11 mouse cellular contexts compared by ENCODE assay signal in the genomic region with DNA sequence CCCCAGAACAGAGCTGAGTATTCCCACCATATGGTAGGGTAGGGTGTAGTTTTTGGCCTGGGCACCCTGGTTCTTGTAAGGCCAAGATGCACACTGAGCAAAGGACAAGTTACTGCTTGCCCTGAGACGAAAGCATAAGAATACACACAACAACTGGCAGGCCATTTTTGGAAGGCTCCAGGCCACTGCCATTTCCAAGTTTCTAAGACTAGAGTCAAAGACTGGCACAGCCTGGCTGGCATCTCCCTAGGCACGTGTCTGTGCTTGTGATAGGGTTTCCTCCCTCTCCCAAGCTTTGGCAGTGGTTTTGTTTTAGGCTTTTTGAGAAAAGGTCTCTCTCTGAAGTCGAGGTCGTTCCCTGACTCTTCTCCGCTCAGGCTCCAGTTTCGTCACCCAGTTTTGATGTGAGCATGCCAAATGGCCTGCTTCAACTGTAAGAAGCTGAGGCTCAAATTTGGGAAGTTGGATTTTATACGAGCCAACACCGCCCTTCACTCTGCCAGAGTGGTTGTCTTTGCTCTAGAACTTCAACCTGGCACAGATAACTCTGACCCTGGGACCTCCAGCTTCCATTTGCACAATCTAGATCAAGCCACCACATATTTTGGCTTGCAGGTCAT. TPM values are rescaled to one million over a fixed set of nuclear protein-coding genes. Genes with fewer than 3 reads are reported as not detected.
DNase-seq lines count a peak whose midpoint lies in the region; ATAC-seq and TF ChIP-seq lines count a peak whose summit lies in the region.
"Had no signal": no experiment of that assay in that cellular context is flagged by ENCODE, and none has a peak within 500 bp of the region (broad histone marks: within the 10 kb centered on the region; RNA-seq: fewer than 3 reads in every experiment).

No protein-coding gene starts in this region.

- H3K4me2 ChIP-seq in midbrain, embryonic 15.5 days = no peak overlapping the region
- H3K4me2 ChIP-seq in midbrain, embryonic 11.5 days = no peak overlapping the region

- no peaks in the 10 kb centered on the region for H3K9me3 ChIP-seq in midbrain, embryonic 15.5 days
- no peaks in the 10 kb centered on the region for H3K9me3 ChIP-seq in midbrain, embryonic 11.5 days (ENCODE audit: control insufficient read depth, low read length)

- H3K36me3 ChIP-seq in midbrain, embryonic 15.5 days (replicated peaks) = peaks cover 33% of the 10 kb centered on the region
- peaks cover 20% of the 10 kb centered on the region for H3K36me3 ChIP-seq in midbrain, embryonic 11.5 days (ENCODE audit: control insufficient read depth, insufficient read depth, low read length)

- TF ChIP-seq CTCF in gastrocnemius, adult 2 months (IDR thresholded peaks at IDR 0.05) = no peak

- intact Hi-C loops in gastrocnemius, adult 2 months (cut with DNase I) = no loop called here

- H3K27me3 ChIP-seq in midbrain, embryonic 15.5 days (replicated peaks) = no peaks in the 10 kb centered on the region
- H3K27me3 ChIP-seq in midbrain, embryonic 11.5 days (ENCODE audit: control insufficient read depth, insufficient read depth, low read length) = no peaks in the 10 kb centered on the region
- H3K27me3 ChIP-seq: CH12.LX had no signal

- peak; percentile 77 for DNase-seq in gastrocnemius, adult 2 months
- DNase-seq in gastrocnemius, postnatal 4 days (ENCODE audit: low spot score in 2 of 2) = no peak
- no peak for DNase-seq in midbrain, embryonic 11.5 days (ENCODE audit: low spot score, missing footprints)
- peak; percentile 87 for DNase-seq in gonadal fat pad, adult 2 months (ENCODE audit: low read depth)
- no peak for DNase-seq in kidney, postnatal 14 days
- no peak for DNase-seq in cerebellum, adult 9-10 months
- DNase-seq: lung, adult 2 months had no signal

- H3K27ac ChIP-seq in gastrocnemius, adult 2 months = peak overlapping the region; percentile 87
- peak overlapping the region; percentile 17; the same call in 1 of the 2 replicates for H3K27ac ChIP-seq in midbrain, embryonic 15.5 days
- H3K27ac ChIP-seq in midbrain, embryonic 11.5 days (ENCODE audit: low read depth, low read length) = no peak overlapping the region

- H3K4me1 ChIP-seq in midbrain, embryonic 15.5 days = peaks cover 12% of the 10 kb centered on the region; the same call in 1 of the 2 replicates
- peaks cover 3% of the 10 kb centered on the region; the same call in 1 of the 2 replicates for H3K4me1 ChIP-seq in midbrain, embryonic 11.5 days (ENCODE audit: control insufficient read depth, insufficient read depth, low read length)

- no peak for ATAC-seq in midbrain, embryonic 15.5 days (replicated peaks)
- ATAC-seq in midbrain, embryonic 11.5 days (ENCODE audit: low FRiP score) = no peak
- ATAC-seq in inflammation-experienced regulatory T-cells, adult 6 months = no peak

- H3K4me3 ChIP-seq in gastrocnemius, adult 2 months = no peak overlapping the region
- no peak overlapping the region for H3K4me3 ChIP-seq in midbrain, embryonic 15.5 days
- no peak overlapping the region for H3K4me3 ChIP-seq in midbrain, embryonic 11.5 days (ENCODE audit: low read depth, low read length)
- H3K4me3 ChIP-seq: myocyte had no signal

- no peak overlapping the region for H3K9ac ChIP-seq in midbrain, embryonic 15.5 days
- H3K9ac ChIP-seq in midbrain, embryonic 11.5 days (ENCODE audit: low read length) = no peak overlapping the region

- WGBS in midbrain, embryonic 15.5 days = 80% methylated on average over 8 of the region's 8 CpGs
- WGBS in midbrain, embryonic 11.5 days = 80% methylated on average over 8 of the region's 8 CpGs

RNA-seq across cellular contexts. Expression of a gene that starts 8.0 kb away (rescaled TPM):
- 10 to 100 TPM; 22.6 to 25.5 TPM for total RNA-seq in gastrocnemius, adult 2 months (2021)
- total RNA-seq in gastrocnemius, postnatal 4 days (2021) = 100 to 1,000 TPM; 119 to 123 TPM
- polyA plus RNA-seq in midbrain, embryonic 15.5 days (2015; fragmentation: Nextera tagmentation; extraction: Ambion mirVana) = 12.5 and 15.2 TPM in 2 replicates
- polyA plus RNA-seq in midbrain, embryonic 11.5 days (2014; fragmentation: Nextera tagmentation; extraction: Ambion mirVana) = 18.6 and 22.2 TPM in 2 replicates
- 221 and 291 TPM in 2 replicates for polyA plus RNA-seq in gonadal fat pad, adult 2 months (2012; rRNA removed)
- polyA plus RNA-seq in inflammation-experienced regulatory T-cells, adult 6 months (2017; shearing (Covaris generic)) = 1 to 10 TPM; 3.2 to 6.5 (median 5.1) TPM

RNA-seq across cellular contexts. Expression of a gene that starts 9.5 kb away (rescaled TPM):
- 10 to 100 TPM; 41.7 to 44.3 TPM for total RNA-seq in gastrocnemius, adult 2 months (2021)
- total RNA-seq in gastrocnemius, postnatal 4 days (2021) = 10 to 100 TPM; 74.1 to 76.0 TPM
- polyA plus RNA-seq in midbrain, embryonic 15.5 days (2015; fragmentation: Nextera tagmentation; extraction: Ambion mirVana) = 54.5 and 56.7 TPM in 2 replicates
- 43.6 and 44.4 TPM in 2 replicates for polyA plus RNA-seq in midbrain, embryonic 11.5 days (2014; fragmentation: Nextera tagmentation; extraction: Ambion mirVana)
- 48.9 and 60.3 TPM in 2 replicates for polyA plus RNA-seq in gonadal fat pad, adult 2 months (2012; rRNA removed)
- polyA plus RNA-seq in inflammation-experienced regulatory T-cells, adult 6 months (2017; shearing (Covaris generic)) = 1 to 10 TPM; 7.4 to 8.9 (median 8.7) TPM

RNA-seq across cellular contexts. Expression of a gene that starts 27.0 kb away (rescaled TPM):
- total RNA-seq in gastrocnemius, adult 2 months (2021) = 10 to 100 TPM; 12.8 to 16.1 TPM
- total RNA-seq in gastrocnemius, postnatal 4 days (2021) = 10 to 100 TPM; 63.9 to 65.2 TPM
- 16.2 and 18.1 TPM in 2 replicates for polyA plus RNA-seq in midbrain, embryonic 15.5 days (2015; fragmentation: Nextera tagmentation; extraction: Ambion mirVana)
- 9.6 and 12.2 TPM in 2 replicates for polyA plus RNA-seq in midbrain, embryonic 11.5 days (2014; fragmentation: Nextera tagmentation; extraction: Ambion mirVana)
- polyA plus RNA-seq in gonadal fat pad, adult 2 months (2012; rRNA removed) = 5.7 and 10.5 TPM in 2 replicates
- polyA plus RNA-seq in inflammation-experienced regulatory T-cells, adult 6 months (2017; shearing (Covaris generic)) = 10 to 100 TPM in 1 of 3 experiments, 1 to 10 TPM in 2; 5.0 to 12.9 (median 9.8) TPM

RNA-seq across cellular contexts. Expression of a gene that starts 27.2 kb away (rescaled TPM):
- 1 to 10 TPM; 7.6 to 9.7 TPM for total RNA-seq in gastrocnemius, adult 2 months (2021)
- 10 to 100 TPM; 21.5 to 22.0 TPM for total RNA-seq in gastrocnemius, postnatal 4 days (2021)
- 10.0 and 12.3 TPM in 2 replicates for polyA plus RNA-seq in midbrain, embryonic 15.5 days (2015; fragmentation: Nextera tagmentation; extraction: Ambion mirVana)
- 56.0 and 62.2 TPM in 2 replicates for polyA plus RNA-seq in midbrain, embryonic 11.5 days (2014; fragmentation: Nextera tagmentation; extraction: Ambion mirVana)
- polyA plus RNA-seq in gonadal fat pad, adult 2 months (2012; rRNA removed) = 20.3 and 22.0 TPM in 2 replicates
- polyA plus RNA-seq in inflammation-experienced regulatory T-cells, adult 6 months (2017; shearing (Covaris generic)) = 10 to 100 TPM; 21.0 to 29.3 (median 26.6) TPM

RNA-seq across cellular contexts. Expression of a gene that starts 28.3 kb away (rescaled TPM):
- 10 to 100 TPM; 18.4 to 18.9 TPM for total RNA-seq in gastrocnemius, adult 2 months (2021)
- 10 to 100 TPM; 46.0 to 50.4 TPM for total RNA-seq in gastrocnemius, postnatal 4 days (2021)
- polyA plus RNA-seq in midbrain, embryonic 15.5 days (2015; fragmentation: Nextera tagmentation; extraction: Ambion mirVana) = 61.9 and 66.8 TPM in 2 replicates
- 55.6 and 65.9 TPM in 2 replicates for polyA plus RNA-seq in midbrain, embryonic 11.5 days (2014; fragmentation: Nextera tagmentation; extraction: Ambion mirVana)
- polyA plus RNA-seq in gonadal fat pad, adult 2 months (2012; rRNA removed) = 87.1 and 89.9 TPM in 2 replicates
- polyA plus RNA-seq in inflammation-experienced regulatory T-cells, adult 6 months (2017; shearing (Covaris generic)) = 100 to 1,000 TPM in 2 of 3 experiments, 10 to 100 TPM in 1; 83.6 to 119 (median 115) TPM

Comparison
In these comparisons a context has a peak if more than half of its experiments do, and no peak if none do; other contexts are left out.
1. DNase-seq: peak in gastrocnemius, adult 2 months (single experiment) and gonadal fat pad, adult 2 months (single experiment); none in gastrocnemius, postnatal 4 days (0 of 2), midbrain, embryonic 11.5 days (single experiment), kidney, postnatal 14 days (single experiment) and cerebellum, adult 9-10 months (single experiment).